Mouse (Mus musculus): ENCODE data around the gene Defb33.

The Defb33 gene

GRCm38 (mm10) chr8:20892369-20892768 is at the start of gene Defb33:
TSS of gene Defb33 (plus strand) at chr8:20892669.
- DNase-seq, result no peak

GRCm38 (mm10) chr8:20874608-20875007 is 17.9 kb upstream of the Defb33 start:
- DNase-seq, result no peak

GRCm38 (mm10) chr8:20902527-20902926 is 10.1 kb downstream of the Defb33 start, which contains the start of gene Gm15056:
TSS of gene Gm15056 (minus strand) at chr8:20902627.
- no peak for DNase-seq

- no peak for DNase-seq
Observed at GRCm38 (mm10) chr8:20907119-20907518, 14.7 kb downstream of the Defb33 start.

- no peak for DNase-seq
Observed at GRCm38 (mm10) chr8:20908256-20908655, 15.8 kb downstream of the Defb33 start.

- DNase-seq, result no peak
Observed at GRCm38 (mm10) chr8:20912288-20912687, 19.8 kb downstream of the Defb33 start.

- no peak for DNase-seq
Observed at GRCm38 (mm10) chr8:20921971-20922370, 29.5 kb downstream of the Defb33 start, which contains the start of gene Gm6040. TSS of gene Gm6040 (minus strand) at chr8:20922071.

- DNase-seq, result no peak
Observed at GRCm38 (mm10) chr8:20944610-20945009, 52.1 kb downstream of the Defb33 start, which contains the start of gene AY761185. TSS of gene AY761185 (minus strand) at chr8:20944710.

All from thymus, postnatal 25 days (tissue).